Mouse (Mus musculus): Measurements from ENCODE around the gene Hsd3b4.
"Not testable (repeated sequence)": the region's sequence is repeated elsewhere in the genome, so short reads cannot be mapped to it uniquely, and the experiment has no call there.

The Hsd3b4 gene

GRCm38 (mm10) chr3:98510414-98510813 lies at the start of gene Hsd3b4:
Hsd3b4 (minus strand) TSS chr3:98510514.
- in situ Hi-C loops (cut with MboI; ENCODE audit: unreplicated experiment in 2 of 2), result not testable (repeated sequence)

GRCm38 (mm10) chr3:98550832-98551231 lies 40.5 kb upstream of the Hsd3b4 start:
- in situ Hi-C loops (cut with MboI; ENCODE audit: unreplicated experiment in 2 of 2), result not testable (repeated sequence)

- in situ Hi-C loops (cut with MboI; ENCODE audit: unreplicated experiment in 2 of 2), result not testable (repeated sequence)
These were observed 39.9 kb upstream of the Hsd3b4 start for GRCm38 (mm10) chr3:98550215-98550614.

- in situ Hi-C loops (cut with MboI; ENCODE audit: unreplicated experiment in 2 of 2), result not testable (repeated sequence)
These were observed 38.2 kb upstream of the Hsd3b4 start for GRCm38 (mm10) chr3:98548495-98548894.

- in situ Hi-C loops (cut with MboI; ENCODE audit: unreplicated experiment in 2 of 2), result not testable (repeated sequence)
These were observed 37.3 kb upstream of the Hsd3b4 start for GRCm38 (mm10) chr3:98547641-98548040.

GRCm38 (mm10) chr3:98524978-98525377 lies 14.7 kb upstream of the Hsd3b4 start:
- in situ Hi-C loops (cut with MboI; ENCODE audit: unreplicated experiment in 2 of 2), result not testable (repeated sequence)

- in situ Hi-C loops (cut with MboI; ENCODE audit: unreplicated experiment in 2 of 2), result not testable (repeated sequence)
These were observed 14.2 kb upstream of the Hsd3b4 start for GRCm38 (mm10) chr3:98524552-98524951.

GRCm38 (mm10) chr3:98522779-98523178 lies 12.5 kb upstream of the Hsd3b4 start:
- in situ Hi-C loops (cut with MboI; ENCODE audit: unreplicated experiment in 2 of 2), result not testable (repeated sequence)

- in situ Hi-C loops (cut with MboI; ENCODE audit: unreplicated experiment in 2 of 2), result not testable (repeated sequence)
These were observed 3.1 kb downstream of the Hsd3b4 start for GRCm38 (mm10) chr3:98507229-98507628.

- in situ Hi-C loops (cut with MboI; ENCODE audit: unreplicated experiment in 2 of 2), result not testable (repeated sequence)
These were observed 12.9 kb downstream of the Hsd3b4 start for GRCm38 (mm10) chr3:98497401-98497800.

GRCm38 (mm10) chr3:98496762-98497161 lies 13.6 kb downstream of the Hsd3b4 start:
- in situ Hi-C loops (cut with MboI; ENCODE audit: unreplicated experiment in 2 of 2), result not testable (repeated sequence)

GRCm38 (mm10) chr3:98495055-98495454 lies 15.3 kb downstream of the Hsd3b4 start:
- in situ Hi-C loops (cut with MboI; ENCODE audit: unreplicated experiment in 2 of 2), result not testable (repeated sequence)

- in situ Hi-C loops (cut with MboI; ENCODE audit: unreplicated experiment in 2 of 2), result not testable (repeated sequence)
These were observed 16.1 kb downstream of the Hsd3b4 start for GRCm38 (mm10) chr3:98494184-98494583.

- in situ Hi-C loops (cut with MboI; ENCODE audit: unreplicated experiment in 2 of 2), result not testable (repeated sequence)
These were observed 38.8 kb downstream of the Hsd3b4 start for GRCm38 (mm10) chr3:98471499-98471898.

- in situ Hi-C loops (cut with MboI; ENCODE audit: unreplicated experiment in 2 of 2), result not testable (repeated sequence)
These were observed 39.3 kb downstream of the Hsd3b4 start for GRCm38 (mm10) chr3:98471057-98471456.

GRCm38 (mm10) chr3:98469323-98469722 lies 41.0 kb downstream of the Hsd3b4 start:
- in situ Hi-C loops (cut with MboI; ENCODE audit: unreplicated experiment in 2 of 2), result not testable (repeated sequence)

- in situ Hi-C loops (cut with MboI; ENCODE audit: unreplicated experiment in 2 of 2), result not testable (repeated sequence)
These were observed 53.3 kb downstream of the Hsd3b4 start, which contains the start of gene Gm4450 for GRCm38 (mm10) chr3:98457026-98457425. Gm4450 (minus strand) TSS chr3:98457126.

- in situ Hi-C loops (cut with MboI; ENCODE audit: unreplicated experiment in 2 of 2), result not testable (repeated sequence)
These were observed 56.5 kb downstream of the Hsd3b4 start for GRCm38 (mm10) chr3:98453786-98454185.

Data from v-Abl transformed pro-B cells (cell line).